Mouse (Mus musculus): ENCODE measurements at regions not wholly inside any gene's neighbourhood (a gene's known extent, or its start where the extent isn't known, plus 50 kb on each side); places are given as distances from the start of the nearest gene placed in this dataset.

GRCm38 (mm10) chr10:16438414-16438813 lies 1284.6 kb upstream of the Cited2 start:
- in situ Hi-C loops (cut with MboI; ENCODE audit: unreplicated experiment in 2 of 2), result no loop called here

GRCm38 (mm10) chr10:16440932-16441640 lies 1281.9 kb upstream of the Cited2 start:
- in situ Hi-C loops (cut with MboI; ENCODE audit: unreplicated experiment in 2 of 2), result no loop called here

GRCm38 (mm10) chr10:16441661-16442072 lies 1281.4 kb upstream of the Cited2 start:
- in situ Hi-C loops (cut with MboI; ENCODE audit: unreplicated experiment in 2 of 2), result no loop called here

GRCm38 (mm10) chr10:16443901-16444300 lies 1279.1 kb upstream of the Cited2 start:
- in situ Hi-C loops (cut with MboI; ENCODE audit: unreplicated experiment in 2 of 2), result no loop called here

GRCm38 (mm10) chr10:16467935-16468334 lies 1255.1 kb upstream of the Cited2 start:
- in situ Hi-C loops (cut with MboI; ENCODE audit: unreplicated experiment in 2 of 2), result no loop called here

GRCm38 (mm10) chr10:16469711-16470110 lies 1253.3 kb upstream of the Cited2 start:
- in situ Hi-C loops (cut with MboI; ENCODE audit: unreplicated experiment in 2 of 2), result no loop called here

- in situ Hi-C loops (cut with MboI; ENCODE audit: unreplicated experiment in 2 of 2), result no loop called here
These were observed 1249.0 kb upstream of the Cited2 start for GRCm38 (mm10) chr10:16473952-16474521.

- in situ Hi-C loops (cut with MboI; ENCODE audit: unreplicated experiment in 2 of 2), result no loop called here
These were observed 1224.4 kb upstream of the Cited2 start for GRCm38 (mm10) chr10:16498580-16498979.

GRCm38 (mm10) chr10:16507681-16508080 lies 1215.3 kb upstream of the Cited2 start:
- in situ Hi-C loops (cut with MboI; ENCODE audit: unreplicated experiment in 2 of 2), result no loop called here

GRCm38 (mm10) chr10:16508161-16508560 lies 1214.9 kb upstream of the Cited2 start:
- in situ Hi-C loops (cut with MboI; ENCODE audit: unreplicated experiment in 2 of 2), result no loop called here

GRCm38 (mm10) chr10:16514656-16515055 lies 1208.4 kb upstream of the Cited2 start:
- in situ Hi-C loops (cut with MboI; ENCODE audit: unreplicated experiment in 2 of 2), result no loop called here

- in situ Hi-C loops (cut with MboI; ENCODE audit: unreplicated experiment in 2 of 2), result no loop called here
These were observed 1201.1 kb upstream of the Cited2 start for GRCm38 (mm10) chr10:16521895-16522294.

GRCm38 (mm10) chr10:16524101-16524500 lies 1198.9 kb upstream of the Cited2 start:
- in situ Hi-C loops (cut with MboI; ENCODE audit: unreplicated experiment in 2 of 2), result no loop called here

- in situ Hi-C loops (cut with MboI; ENCODE audit: unreplicated experiment in 2 of 2), result no loop called here
These were observed 1195.3 kb upstream of the Cited2 start for GRCm38 (mm10) chr10:16527693-16528092.

GRCm38 (mm10) chr10:16537660-16538059 lies 1185.4 kb upstream of the Cited2 start:
- in situ Hi-C loops (cut with MboI; ENCODE audit: unreplicated experiment in 2 of 2), result no loop called here

GRCm38 (mm10) chr10:16538379-16538778 lies 1184.6 kb upstream of the Cited2 start:
- in situ Hi-C loops (cut with MboI; ENCODE audit: unreplicated experiment in 2 of 2), result no loop called here

GRCm38 (mm10) chr10:16545445-16545844 lies 1177.6 kb upstream of the Cited2 start:
- in situ Hi-C loops (cut with MboI; ENCODE audit: unreplicated experiment in 2 of 2), result no loop called here

GRCm38 (mm10) chr10:16552861-16553635 lies 1170.0 kb upstream of the Cited2 start:
- in situ Hi-C loops (cut with MboI; ENCODE audit: unreplicated experiment in 2 of 2), result no loop called here

GRCm38 (mm10) chr10:16574568-16574967 lies 1148.5 kb upstream of the Cited2 start:
- in situ Hi-C loops (cut with MboI; ENCODE audit: unreplicated experiment in 2 of 2), result no loop called here

GRCm38 (mm10) chr10:16578554-16579078 lies 1144.4 kb upstream of the Cited2 start:
- in situ Hi-C loops (cut with MboI; ENCODE audit: unreplicated experiment in 2 of 2), result no loop called here

- in situ Hi-C loops (cut with MboI; ENCODE audit: unreplicated experiment in 2 of 2), result no loop called here
These were observed 1142.8 kb upstream of the Cited2 start for GRCm38 (mm10) chr10:16580200-16580599.

Data from v-Abl transformed pro-B cells (cell line).